Mouse (Mus musculus): ENCODE measurements around the gene Ccdc126.

Ccdc126 gene

GRCm38 (mm10) chr6:49349826-49350225 lies 30.8 kb downstream of the Ccdc126 start:
- no peak for DNase-seq

- DNase-seq = no peak
Measured at GRCm38 (mm10) chr6:49354613-49355012, 35.5 kb downstream of the Ccdc126 start.

- DNase-seq = no peak
Measured at GRCm38 (mm10) chr6:49355171-49355570, 36.1 kb downstream of the Ccdc126 start.

GRCm38 (mm10) chr6:49360420-49360819 lies 41.3 kb downstream of the Ccdc126 start:
- no peak for DNase-seq

- peak; percentile 75 for DNase-seq
Measured at GRCm38 (mm10) chr6:49367159-49368054, 48.3 kb downstream of the Ccdc126 start, which contains the start of gene Fam221a. Gene Fam221a, plus strand, starts transcription at chr6:49367739.

GRCm38 (mm10) chr6:49368212-49368611 lies 49.1 kb downstream of the Ccdc126 start:
- DNase-seq = no peak

GRCm38 (mm10) chr6:49372705-49373104 lies 53.6 kb downstream of the Ccdc126 start:
- no peak for DNase-seq

GRCm38 (mm10) chr6:49373943-49374342 lies 54.9 kb downstream of the Ccdc126 start:
- DNase-seq = no peak

GRCm38 (mm10) chr6:49378328-49378727 lies 59.3 kb downstream of the Ccdc126 start:
- no peak for DNase-seq
